ENCODE assay signal across 25 mouse cellular contexts in genomic region chr17:10065131-10065530, GRCm38 (mm10).
A peak's percentile ranks its signal among the peaks of the same experiment; 100 is the strongest.
DNase-seq lines count a peak whose midpoint lies in the region; ATAC-seq and TF ChIP-seq lines count a peak whose summit lies in the region.
"Had no signal": no experiment of that assay in that cellular context is flagged by ENCODE, and none has a peak within 500 bp of the region (broad histone marks: within the 10 kb centered on the region; RNA-seq: fewer than 3 reads in every experiment).

No protein-coding gene starts in this region.

- WGBS in heart, postnatal 0 days: 80% methylated on average over 3 of the region's 3 CpGs
- WGBS in lung, embryonic 14.5 days: 60% methylated on average over 3 of the region's 3 CpGs
- WGBS in midbrain, postnatal 0 days: 77% methylated on average over 3 of the region's 3 CpGs
- WGBS in midbrain, embryonic 16.5 days: 72% methylated on average over 3 of the region's 3 CpGs

- no peak overlapping the region for H3K4me2 ChIP-seq in heart, postnatal 0 days (ENCODE audit: low read depth, low read length)
- no peak overlapping the region for H3K4me2 ChIP-seq in lung, embryonic 14.5 days
- no peak overlapping the region for H3K4me2 ChIP-seq in midbrain, postnatal 0 days (ENCODE audit: low read depth, low read length, poor library complexity, severe bottlenecking)
- H3K4me2 ChIP-seq in midbrain, embryonic 16.5 days (ENCODE audit: low read length): no peak overlapping the region
- H3K4me2 ChIP-seq: forebrain, embryonic 13.5 days; heart, embryonic 12.5 days; heart, embryonic 15.5 days; hindbrain, embryonic 12.5 days; hindbrain, embryonic 15.5 days had no signal

- no peak overlapping the region for H3K9ac ChIP-seq in heart, postnatal 0 days (replicated peaks; ENCODE audit: low read depth, low read length)
- H3K9ac ChIP-seq in lung, embryonic 14.5 days: no peak overlapping the region
- H3K9ac ChIP-seq in midbrain, postnatal 0 days (replicated peaks; ENCODE audit: low read length, poor library complexity, severe bottlenecking): no peak overlapping the region
- H3K9ac ChIP-seq in midbrain, embryonic 16.5 days (ENCODE audit: low read depth, low read length): no peak overlapping the region
- H3K9ac ChIP-seq: forebrain, embryonic 13.5 days; heart, embryonic 12.5 days; heart, embryonic 15.5 days; hindbrain, embryonic 12.5 days; hindbrain, embryonic 15.5 days had no signal

- H3K27me3 ChIP-seq in heart, postnatal 0 days (ENCODE audit: control insufficient read depth, insufficient read depth, low read length): no peaks in the 10 kb centered on the region
- H3K27me3 ChIP-seq in lung, embryonic 14.5 days (ENCODE audit: insufficient read depth, low read length): no peaks in the 10 kb centered on the region
- H3K27me3 ChIP-seq in midbrain, postnatal 0 days (ENCODE audit: insufficient read depth, low read length): no peaks in the 10 kb centered on the region
- no peaks in the 10 kb centered on the region; the same call in 1 of the 2 replicates for H3K27me3 ChIP-seq in midbrain, embryonic 16.5 days (ENCODE audit: control insufficient read depth, insufficient read depth, low read depth, low read length)
- H3K27me3 ChIP-seq: CH12.LX; forebrain, embryonic 13.5 days; heart, embryonic 12.5 days; heart, embryonic 15.5 days; hindbrain, embryonic 12.5 days; hindbrain, embryonic 15.5 days had no signal

- no peaks in the 10 kb centered on the region for H3K36me3 ChIP-seq in heart, postnatal 0 days (replicated peaks; ENCODE audit: control insufficient read depth, insufficient read depth, low read length)
- H3K36me3 ChIP-seq in lung, embryonic 14.5 days (ENCODE audit: insufficient read depth): no peaks in the 10 kb centered on the region
- no peaks in the 10 kb centered on the region for H3K36me3 ChIP-seq in midbrain, postnatal 0 days (ENCODE audit: insufficient read depth, low read length)
- no peaks in the 10 kb centered on the region for H3K36me3 ChIP-seq in midbrain, embryonic 16.5 days (ENCODE audit: control insufficient read depth, insufficient read depth, low read length)
- H3K36me3 ChIP-seq: forebrain, embryonic 10.5 days; G1E; heart, embryonic 12.5 days; heart, embryonic 15.5 days; hindbrain, embryonic 12.5 days; hindbrain, embryonic 15.5 days had no signal

- no peak for ATAC-seq in heart, postnatal 0 days (ENCODE audit: insufficient read depth, low read depth)
- ATAC-seq in lung, embryonic 14.5 days (ENCODE audit: insufficient read depth): no peak
- ATAC-seq in midbrain, postnatal 0 days (ENCODE audit: low FRiP score): no peak
- ATAC-seq in midbrain, embryonic 16.5 days: no peak
- ATAC-seq: forebrain, embryonic 13.5 days; forebrain, embryonic 16.5 days; inflammation-experienced regulatory T-cells, adult 6 months; Patski had no signal

- H3K27ac ChIP-seq in heart, postnatal 0 days (ENCODE audit: low read depth): no peak overlapping the region
- no peak overlapping the region for H3K27ac ChIP-seq in lung, embryonic 14.5 days (ENCODE audit: low read depth)
- H3K27ac ChIP-seq in midbrain, postnatal 0 days (ENCODE audit: low read depth, low read length): no peak overlapping the region
- no peak overlapping the region for H3K27ac ChIP-seq in midbrain, embryonic 16.5 days (ENCODE audit: low read length)
- H3K27ac ChIP-seq: forebrain, embryonic 10.5 days; forebrain, embryonic 13.5 days; heart, embryonic 15.5 days; hindbrain, embryonic 12.5 days; hindbrain, embryonic 15.5 days had no signal

- no peaks in the 10 kb centered on the region for H3K4me1 ChIP-seq in heart, postnatal 0 days (ENCODE audit: control insufficient read depth, insufficient read depth)
- H3K4me1 ChIP-seq in lung, embryonic 14.5 days (ENCODE audit: insufficient read depth): no peaks in the 10 kb centered on the region
- H3K4me1 ChIP-seq in midbrain, postnatal 0 days (ENCODE audit: insufficient read depth, low read length): no peaks in the 10 kb centered on the region
- H3K4me1 ChIP-seq in midbrain, embryonic 16.5 days (ENCODE audit: control insufficient read depth, insufficient read depth, low read length): no peaks in the 10 kb centered on the region
- H3K4me1 ChIP-seq: forebrain, embryonic 13.5 days; heart, embryonic 15.5 days; hindbrain, embryonic 12.5 days; hindbrain, embryonic 15.5 days had no signal

- no peak overlapping the region for H3K4me3 ChIP-seq in heart, postnatal 0 days (ENCODE audit: low read depth, low read length)
- H3K4me3 ChIP-seq in lung, embryonic 14.5 days (ENCODE audit: low read depth, low read length): no peak overlapping the region
- no peak overlapping the region for H3K4me3 ChIP-seq in midbrain, postnatal 0 days (ENCODE audit: low read depth, low read length)
- H3K4me3 ChIP-seq in midbrain, embryonic 16.5 days (ENCODE audit: low read depth, low read length): no peak overlapping the region
- H3K4me3 ChIP-seq: forebrain, embryonic 10.5 days; forebrain, embryonic 13.5 days; heart, embryonic 12.5 days; heart, embryonic 15.5 days; hindbrain, embryonic 12.5 days; hindbrain, embryonic 15.5 days had no signal

- peak; percentile 23; the same call in 1 of the 2 replicates for TF ChIP-seq CTCF in heart, postnatal 0 days (IDR thresholded peaks at IDR 0.05; ENCODE audit: low read depth)
- TF ChIP-seq CTCF in lung, embryonic 14.5 days (IDR thresholded peaks at IDR 0.05; ENCODE audit: low read depth): 0 out of 2 replicates have a peak, but pooled peaks have one; percentile 7
- TF ChIP-seq CTCF in midbrain, postnatal 0 days (IDR thresholded peaks at IDR 0.05): peak; percentile 25; the same call in 1 of the 2 replicates

- TF ChIP-seq EP300 in heart, postnatal 0 days (IDR thresholded peaks at IDR 0.05; ENCODE audit: low read depth): no peak

- intact Hi-C loops in heart, postnatal 14 days (cut with DNase I): no loop called here

- no peak for DNase-seq in heart, postnatal 0 days (ENCODE audit: low spot score)
- no peak for DNase-seq in heart, postnatal 14 days
- no peak for DNase-seq in lung, embryonic 14.5 days
- DNase-seq in lung, postnatal 36 days: no peak
- DNase-seq in midbrain, postnatal 0 days (ENCODE audit: low spot score): no peak
- DNase-seq: adrenal gland, postnatal 10 days; adrenal gland, postnatal 36 days; B cell, adult 2 months; cerebellum, adult 18-20 months; cerebellum, adult 9-10 months; cerebellum, postnatal 14 days; gastrocnemius, postnatal 10 days; gastrocnemius, postnatal 36 days had no signal

- no peaks in the 10 kb centered on the region for H3K9me3 ChIP-seq in heart, postnatal 0 days (replicated peaks; ENCODE audit: control insufficient read depth, low read length)
- no peaks in the 10 kb centered on the region for H3K9me3 ChIP-seq in lung, embryonic 14.5 days (ENCODE audit: low read depth, low read length)
- H3K9me3 ChIP-seq in midbrain, postnatal 0 days (ENCODE audit: low read length): no peaks in the 10 kb centered on the region
- H3K9me3 ChIP-seq in midbrain, embryonic 16.5 days (replicated peaks; ENCODE audit: control insufficient read depth, low read length, poor library complexity, severe bottlenecking): no peaks in the 10 kb centered on the region
- H3K9me3 ChIP-seq: forebrain, embryonic 10.5 days; forebrain, embryonic 13.5 days; G1E; heart, embryonic 15.5 days; hindbrain, embryonic 12.5 days; hindbrain, embryonic 15.5 days had no signal
